Mouse (Mus musculus) brain, embryonic 14.5 days (tissue): ENCODE data around the gene Slc35f6.

Experiments used
- CTCF ChIP-seq: fragments of 200-500 bp; IDR thresholded peaks from 2 replicates; pipeline ENCODE4 v1.5.1; 2012; ENCODE audit warnings: inconsistent platforms, mild to moderate bottlenecking, moderate library complexity, borderline replicate concordance; ENCODE audit not compliant: insufficient read depth, insufficient read length; ENCODE audit errors: extremely low read depth
- POLR2A ChIP-seq: fragments of 200-500 bp; IDR thresholded peaks from 2 replicates; pipeline ENCODE4 v1.6.1; 2012; ENCODE audit warnings: mild to moderate bottlenecking, inconsistent platforms, borderline replicate concordance; ENCODE audit not compliant: poor library complexity, insufficient read depth, insufficient read length, severe bottlenecking; ENCODE audit errors: extremely low read depth

- TF ChIP-seq POLR2A = no peak
- TF ChIP-seq CTCF = no peak
These were observed 17.3 kb upstream of the Slc35f6 start for GRCm38 (mm10) chr5:30630401-30630800.
